Mouse (Mus musculus): Measurements from ENCODE around the gene Tjp1.

DNA sequence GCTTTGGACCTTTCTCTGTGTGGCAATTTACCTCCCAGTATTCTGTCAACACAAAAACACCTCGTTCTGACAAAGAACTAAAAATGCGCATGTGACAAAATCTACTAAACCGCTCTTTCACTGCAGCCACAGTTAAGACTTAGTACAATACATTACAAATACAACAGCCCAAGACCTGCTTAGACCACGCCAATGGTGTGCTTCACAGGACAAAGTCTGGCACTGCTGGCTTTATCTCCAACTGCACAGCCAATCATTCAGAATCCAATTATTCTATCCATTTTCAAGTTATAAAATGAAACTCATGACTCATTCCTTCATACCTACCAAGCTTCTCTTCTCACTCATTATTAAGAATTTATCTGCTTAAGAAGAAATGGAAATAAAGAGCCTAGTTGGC, 162.0 kb downstream of the Tjp1 start:
- no peak for TF ChIP-seq CTCF (conservative IDR thresholded peaks at IDR 0.05; ENCODE audit: insufficient read depth, insufficient read length, low read depth, low read length)
- no peak for TF ChIP-seq POLR2A (IDR thresholded peaks at IDR 0.05; ENCODE audit: low read depth, low read length)
